Mouse (Mus musculus) kidney, embryonic 14.5 days (tissue): ENCODE measurements around the gene Pla2g4f. TPM values are rescaled to one million over a fixed set of nuclear protein-coding genes. Genes with fewer than 3 reads are reported as not detected.

Experiments
- ATAC-seq: fragments of 200-750 bp; cut with Nextera tagmentation; 2 replicates; pipeline ENCODE4 v1.8.0; 2017; ENCODE audit warnings: moderate number of reproducible peaks, mild to moderate bottlenecking, moderate TSS enrichment, moderate library complexity; ENCODE audit not compliant: low FRiP score, low TSS enrichment
- H3K27ac ChIP-seq: fragments of 300-500 bp; sonication (generic); 2 replicates; pipeline ENCODE4 v1.5.1; 2014; ENCODE audit warnings: low read depth, mild to moderate bottlenecking, low read length, moderate library complexity, mixed read lengths
- H3K27me3 ChIP-seq: fragments of 300-500 bp; sonication (generic); 2 replicates; pipeline ENCODE4 v1.6.1; 2014; ENCODE audit warnings: mild to moderate bottlenecking, low read length; ENCODE audit not compliant: control insufficient read depth, insufficient read depth
- H3K36me3 ChIP-seq: fragments of 300-500 bp; sonication (generic); 2 replicates; pipeline ENCODE4 v1.6.1; 2014; ENCODE audit warnings: low read length, mixed read lengths; ENCODE audit not compliant: control insufficient read depth, insufficient read depth
- H3K4me1 ChIP-seq: fragments of 300-500 bp; sonication (generic); 2 replicates; pipeline ENCODE4 v1.6.1; 2014; ENCODE audit warnings: low read length, mixed read lengths; ENCODE audit not compliant: control insufficient read depth, insufficient read depth
- H3K4me2 ChIP-seq: fragments of 300-500 bp; sonication (generic); replicated peaks from 2 replicates; pipeline ENCODE4 v1.6.1; 2014; ENCODE audit warnings: low read depth, mild to moderate bottlenecking, low read length
- H3K4me3 ChIP-seq: fragments of 300-500 bp; sonication (generic); 2 replicates; pipeline ENCODE4 v1.5.1; 2014; ENCODE audit warnings: mild to moderate bottlenecking, low read length
- H3K9ac ChIP-seq: fragments of 300-500 bp; sonication (generic); 2 replicates; pipeline ENCODE4 v1.6.1; 2014; ENCODE audit warnings: low read depth, mild to moderate bottlenecking, low read length, moderate library complexity
- H3K9me3 ChIP-seq: fragments of 300-500 bp; sonication (generic); 2 replicates; pipeline ENCODE4 v1.6.1; 2016; ENCODE audit warnings: low read length; ENCODE audit not compliant: control insufficient read depth
- WGBS: fragments of 180-500 bp; shearing (Covaris S2); extraction: QIAGEN DNeasy Blood & Tissue Kit; methylation state at CpG from one replicate; pipeline ENCODE4 v1.1.7; 2014; 5-methylcytosine and 5-hydroxymethylcytosine counted together
- polyA plus RNA-seq: library from polyadenylated mRNA; unstranded; fragments of >200 nt; fragmentation: Nextera tagmentation; extraction: Ambion mirVana; gene quantifications from 2 replicates; pipeline ENCODE4 v1.2.1, GENCODE M21; 2014

The Pla2g4f gene
- not detected in 2 replicates for polyA plus RNA-seq

GRCm38 (mm10) chr2:120313976-120314375 is at the start of gene Pla2g4f:
Gene Pla2g4f (minus strand): TSS chr2:120314165.
- 45% methylated on average over 3 of the region's 3 CpGs for whole genome bisulfite sequencing
- Histone ChIP-seq H3K9ac (no peak within 1 kb of the TSS), H3K27me3 (no peaks in the 10 kb centered on the region), H3K4me3 (no peak within 1 kb of the TSS), H3K36me3 (peaks cover 17% of the 10 kb centered on the region), H3K9me3 (no peaks in the 10 kb centered on the region), H3K27ac (no peak within 1 kb of the TSS), H3K4me2 (no peak within 1 kb of the TSS), H3K4me1 (no peaks in the 10 kb centered on the region)
- ATAC-seq: no peak

GRCm38 (mm10) chr2:120360425-120360824 is 46.5 kb upstream of the Pla2g4f start:
- 91% methylated on average over 1 of the region's 1 CpGs for WGBS
- H3K4me2 ChIP-seq: no peak overlapping the region
- H3K27ac ChIP-seq: no peak overlapping the region
- H3K9me3 ChIP-seq: no peaks in the 10 kb centered on the region
- peaks cover 63% of the 10 kb centered on the region for H3K36me3 ChIP-seq
- H3K4me1 ChIP-seq: no peaks in the 10 kb centered on the region
- no peak overlapping the region for H3K4me3 ChIP-seq
- H3K27me3 ChIP-seq: no peaks in the 10 kb centered on the region
- no peak for ATAC-seq
- H3K9ac ChIP-seq: no peak overlapping the region

GRCm38 (mm10) chr2:120352682-120353646 is 39.0 kb upstream of the Pla2g4f start, which contains the start of gene Vps39:
Gene Vps39 (minus strand): TSS chr2:120353137.
- H3K9ac ChIP-seq: peak within 1 kb of the TSS; percentile 75
- no peaks in the 10 kb centered on the region for H3K4me1 ChIP-seq
- no peaks in the 10 kb centered on the region for H3K9me3 ChIP-seq
- peak within 1 kb of the TSS; percentile 79 for H3K27ac ChIP-seq
- 11% methylated on average over 44 of the region's 44 CpGs for WGBS
- peak within 1 kb of the TSS; percentile 52 for H3K4me2 ChIP-seq
- peaks cover 36% of the 10 kb centered on the region for H3K36me3 ChIP-seq
- ATAC-seq: peak; percentile 98
- H3K4me3 ChIP-seq: peak within 1 kb of the TSS; percentile 88
- H3K27me3 ChIP-seq: no peaks in the 10 kb centered on the region

- Histone ChIP-seq H3K36me3 (peaks cover 31% of the 10 kb centered on the region), H3K4me1 (no peaks in the 10 kb centered on the region), H3K9me3 (no peaks in the 10 kb centered on the region), H3K9ac (no peak overlapping the region), H3K4me3 (no peak overlapping the region), H3K4me2 (no peak overlapping the region), H3K27me3 (no peaks in the 10 kb centered on the region), H3K27ac (no peak overlapping the region)
- 81% methylated on average over 5 of the region's 5 CpGs for WGBS
- no peak for ATAC-seq
Measured at GRCm38 (mm10) chr2:120351321-120351720, 37.4 kb upstream of the Pla2g4f start.

- Histone ChIP-seq H3K9me3 (no peaks in the 10 kb centered on the region), H3K4me1 (no peaks in the 10 kb centered on the region), H3K4me3 (no peak overlapping the region), H3K36me3 (peaks cover 23% of the 10 kb centered on the region), H3K27ac (no peak overlapping the region), H3K9ac (no peak overlapping the region), H3K27me3 (no peaks in the 10 kb centered on the region), H3K4me2 (no peak overlapping the region)
- ATAC-seq: no peak
- 77% methylated on average over 9 of the region's 9 CpGs for WGBS
Measured at GRCm38 (mm10) chr2:120348120-120348519, 34.2 kb upstream of the Pla2g4f start.

- H3K9me3 ChIP-seq: no peaks in the 10 kb centered on the region
- H3K4me1 ChIP-seq: no peaks in the 10 kb centered on the region
- no peak for ATAC-seq
- peaks cover 44% of the 10 kb centered on the region for H3K36me3 ChIP-seq
- WGBS: 93% methylated on average over 1 of the region's 1 CpGs
- H3K9ac ChIP-seq: no peak overlapping the region
- no peak overlapping the region for H3K27ac ChIP-seq
- H3K4me3 ChIP-seq: no peak overlapping the region
- no peaks in the 10 kb centered on the region for H3K27me3 ChIP-seq
- H3K4me2 ChIP-seq: no peak overlapping the region
Measured at GRCm38 (mm10) chr2:120341741-120342140, 27.8 kb upstream of the Pla2g4f start.

GRCm38 (mm10) chr2:120337886-120338285 is 23.9 kb upstream of the Pla2g4f start:
- Histone ChIP-seq H3K27ac (no peak overlapping the region), H3K4me1 (no peaks in the 10 kb centered on the region), H3K4me3 (no peak overlapping the region), H3K27me3 (no peaks in the 10 kb centered on the region), H3K9me3 (no peaks in the 10 kb centered on the region), H3K9ac (no peak overlapping the region), H3K4me2 (no peak overlapping the region), H3K36me3 (peaks cover 37% of the 10 kb centered on the region)
- WGBS: 75% methylated on average over 2 of the region's 2 CpGs
- no peak for ATAC-seq

- 87% methylated on average over 4 of the region's 4 CpGs for WGBS
Measured at GRCm38 (mm10) chr2:120331575-120331974, 17.6 kb upstream of the Pla2g4f start.

GRCm38 (mm10) chr2:120315077-120315476 is 1.1 kb upstream of the Pla2g4f start:
- no peaks in the 10 kb centered on the region for H3K4me1 ChIP-seq
- no peak overlapping the region for H3K4me3 ChIP-seq
- H3K27ac ChIP-seq: no peak overlapping the region
- H3K4me2 ChIP-seq: no peak overlapping the region
- no peaks in the 10 kb centered on the region for H3K27me3 ChIP-seq
- H3K36me3 ChIP-seq: peaks cover 22% of the 10 kb centered on the region
- no peak overlapping the region for H3K9ac ChIP-seq
- no peak for ATAC-seq
- 64% methylated on average over 4 of the region's 4 CpGs for WGBS
- H3K9me3 ChIP-seq: no peaks in the 10 kb centered on the region

More at GRCm38 (mm10) chr2:120331575-120331974, 17.6 kb upstream of the Pla2g4f start:
- Histone ChIP-seq H3K36me3 (peaks cover 44% of the 10 kb centered on the region), H3K4me3 (no peak overlapping the region), H3K27ac (no peak overlapping the region), H3K9ac (no peak overlapping the region), H3K27me3 (no peaks in the 10 kb centered on the region), H3K9me3 (no peaks in the 10 kb centered on the region), H3K4me1 (no peaks in the 10 kb centered on the region), H3K4me2 (no peak overlapping the region)
- ATAC-seq: no peak
